Mouse (Mus musculus) cerebellum, adult 2 months (tissue): Measurements from ENCODE around the gene Prrc2b. TPM values are rescaled to one million over a fixed set of nuclear protein-coding genes. Genes with fewer than 3 reads are reported as not detected.
A peak's percentile ranks its signal among the peaks of the same experiment; 100 is the strongest.

ENCODE experiments used
- DNase-seq, 2 experiments: peaks; one replicate each; pipeline ENCODE4 v3.0.0; 2021
- H3K27ac ChIP-seq: fragments of 200-500 bp; 2 replicates; pipeline ENCODE4 v1.5.1; 2012; ENCODE audit warnings: low read length, control low read depth, inconsistent platforms; ENCODE audit not compliant: insufficient read depth
- H3K27me3 ChIP-seq: fragments of 200-500 bp; 2 replicates; pipeline ENCODE4 v1.6.1; 2012; ENCODE audit warnings: inconsistent platforms, mild to moderate bottlenecking, low read length, moderate library complexity; ENCODE audit not compliant: control insufficient read depth, insufficient read depth
- H3K4me1 ChIP-seq: fragments of 200-500 bp; 2 replicates; pipeline ENCODE4 v1.6.1; 2011; ENCODE audit warnings: low read length; ENCODE audit not compliant: control insufficient read depth, insufficient read depth
- H3K4me3 ChIP-seq: fragments of 200-500 bp; replicated peaks from 2 replicates; pipeline ENCODE3; 2011; ENCODE audit warnings: mild to moderate bottlenecking, low read depth, low read length, control low read depth; ENCODE audit not compliant: insufficient read depth
- CTCF ChIP-seq: fragments of 200-500 bp; IDR thresholded peaks from 2 replicates; pipeline ENCODE4 v1.5.1; 2011; ENCODE audit warnings: low read depth, mild to moderate bottlenecking, control low read depth, low read length, moderate library complexity, borderline replicate concordance; ENCODE audit not compliant: insufficient read depth
- POLR2A ChIP-seq: fragments of 200-500 bp; IDR thresholded peaks from 2 replicates; pipeline ENCODE4 v1.6.1; 2011; ENCODE audit warnings: low read length, control low read depth, borderline replicate concordance; ENCODE audit not compliant: insufficient read depth
- WGBS: fragments of 180-500 bp; shearing (Covaris S2); methylation state at CpG from one replicate; pipeline ENCODE4 v1.1.7; 2018; 5-methylcytosine and 5-hydroxymethylcytosine counted together
- polyA plus RNA-seq: library from polyadenylated mRNA; depleted of rRNA; stranded (reverse); fragments of >200 nt; gene quantifications from 2 replicates; pipeline ENCODE4 v1.2.3, GENCODE M21; 2012

Gene Prrc2b
- polyA plus RNA-seq, 1 experiment, result 88.9 TPM

DNA sequence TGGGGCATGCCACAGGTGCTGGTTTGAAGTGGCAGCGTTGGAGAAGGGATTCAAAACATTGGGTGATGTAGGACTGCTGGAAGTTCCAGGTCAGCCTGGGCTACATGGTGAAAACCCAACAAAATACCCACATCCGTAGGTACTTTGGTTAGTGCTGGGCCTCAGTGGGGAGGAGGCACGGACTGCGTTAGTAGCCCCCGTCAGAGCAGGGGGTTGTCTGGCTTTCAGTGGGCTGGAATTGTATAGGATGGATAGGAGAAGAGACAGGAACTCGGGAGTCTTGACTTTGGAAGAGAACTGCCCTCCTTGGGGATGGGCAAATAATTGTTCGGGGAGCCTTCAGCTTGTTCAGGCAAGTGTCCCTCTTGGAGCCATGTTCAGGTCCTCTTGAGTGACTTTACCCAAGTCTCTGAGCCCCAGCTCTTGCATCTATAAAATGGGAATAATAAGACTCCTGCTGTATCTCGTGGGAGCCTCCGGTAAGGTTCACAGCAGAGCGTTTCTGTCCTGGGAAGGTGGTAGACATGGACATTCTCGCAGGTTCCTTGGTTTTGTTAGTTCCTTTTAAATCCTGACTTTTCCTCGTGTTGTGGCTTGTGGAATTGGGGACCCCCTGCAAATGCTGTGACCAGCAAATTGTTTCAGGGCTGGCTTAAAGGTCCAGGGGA is 1.6 kb downstream of the Prrc2b start:
- Histone ChIP-seq H3K4me3 (peak overlapping the region; percentile 80), H3K4me1 (peaks cover 23% of the 10 kb centered on the region), H3K27me3 (no peaks in the 10 kb centered on the region), H3K27ac (peak overlapping the region; percentile 95)
- WGBS, result 3% methylated on average over 12 of the region's 12 CpGs
- TF ChIP-seq POLR2A (no peak), CTCF (no peak)
- no peak for DNase-seq

DNA sequence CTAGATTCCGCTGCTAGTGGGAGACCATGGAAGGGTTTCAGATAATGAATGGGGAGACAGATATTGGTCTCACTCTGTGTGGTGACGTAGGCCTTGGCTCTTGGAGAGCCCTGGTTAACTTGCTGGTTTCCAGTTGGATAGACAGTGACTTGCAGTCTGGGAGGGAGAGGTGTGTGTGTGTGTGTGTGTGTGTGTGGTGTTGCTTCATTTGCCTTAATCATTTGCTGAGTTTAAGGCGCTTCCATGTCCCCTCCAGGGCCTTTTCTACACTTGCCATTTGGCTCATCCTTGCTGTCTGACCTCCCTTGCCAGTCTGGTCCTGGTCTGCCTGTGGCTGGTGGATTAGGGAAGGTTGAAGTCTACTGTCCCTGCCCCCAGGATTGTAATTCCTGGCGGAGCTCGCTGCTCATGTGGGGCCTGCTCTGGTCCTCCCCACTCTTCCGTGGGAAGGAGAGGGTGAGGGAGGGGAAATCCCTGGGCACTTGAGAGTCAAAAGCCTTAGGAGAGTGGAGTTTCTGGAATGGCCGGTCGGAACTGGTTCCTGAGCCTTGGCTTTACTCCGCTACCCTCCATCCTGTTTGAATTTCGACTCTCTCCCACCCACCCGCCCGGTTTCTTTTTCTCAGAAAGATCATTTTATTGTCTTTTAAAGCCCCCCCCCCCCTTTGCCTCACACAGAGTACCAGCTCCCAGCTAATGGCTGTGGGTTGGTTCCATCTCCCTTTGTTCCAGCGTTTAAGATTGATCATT is 2.3 kb downstream of the Prrc2b start:
- H3K27ac ChIP-seq, result peak overlapping the region; percentile 17; the same call in 1 of the 2 replicates
- H3K27me3 ChIP-seq, result no peaks in the 10 kb centered on the region
- H3K4me1 ChIP-seq, result peaks cover 23% of the 10 kb centered on the region
- DNase-seq, result peak in 1 of 2 experiments; percentile 52
- H3K4me3 ChIP-seq, result peak overlapping the region; percentile 80
- TF ChIP-seq POLR2A (no peak), CTCF (no peak)
- WGBS, result 9% methylated on average over 13 of the region's 13 CpGs

- Histone ChIP-seq H3K4me1 (peaks cover 28% of the 10 kb centered on the region), H3K27ac (no peak overlapping the region), H3K27me3 (no peaks in the 10 kb centered on the region), H3K4me3 (no peak overlapping the region)
- DNase-seq, result no peak
- no peak for TF ChIP-seq POLR2A
- no peak for TF ChIP-seq CTCF
- 12% methylated on average over 4 of the region's 4 CpGs for WGBS
Observed at GRCm38 (mm10) chr2:32153791-32154119, 2.9 kb downstream of the Prrc2b start.

DNA sequence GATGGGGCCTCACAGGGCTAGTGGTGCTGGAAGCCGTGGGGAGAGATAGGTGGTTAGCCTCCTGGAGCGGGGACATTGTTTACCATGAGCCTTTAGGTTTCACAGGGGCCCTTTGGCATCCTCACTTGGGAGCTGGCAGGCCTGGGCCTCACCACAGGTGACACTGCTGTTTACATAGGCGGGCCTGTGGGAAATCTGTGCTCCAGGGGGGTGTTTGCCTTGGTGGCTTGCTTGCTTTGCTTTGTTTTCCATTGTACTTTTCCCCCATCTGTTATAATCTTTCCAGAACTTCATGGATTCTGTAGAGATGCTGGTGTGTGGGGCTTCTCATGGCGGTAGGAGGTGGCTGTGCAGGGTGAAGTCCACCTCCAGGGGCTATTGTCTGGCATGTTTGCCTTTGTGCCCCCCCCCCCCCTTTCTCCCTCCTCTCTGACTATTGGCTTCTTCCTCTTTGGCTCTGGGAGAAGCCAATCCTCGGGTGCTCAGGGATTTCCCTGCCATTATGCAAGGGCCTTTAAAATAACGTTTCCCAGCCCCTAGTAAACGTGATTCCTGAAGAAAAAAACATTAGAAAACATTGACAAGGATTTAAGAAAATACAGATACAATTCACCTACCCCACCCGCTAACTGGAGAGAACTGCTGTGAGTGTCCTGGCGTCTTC is 3.6 kb downstream of the Prrc2b start:
- H3K4me3 ChIP-seq, result peak overlapping the region; percentile 20
- WGBS, result 19% methylated on average over 9 of the region's 9 CpGs
- no peak for DNase-seq
- peaks cover 30% of the 10 kb centered on the region for H3K4me1 ChIP-seq
- peak overlapping the region; percentile 65 for H3K27ac ChIP-seq
- TF ChIP-seq CTCF, result no peak
- no peak for TF ChIP-seq POLR2A
- no peaks in the 10 kb centered on the region for H3K27me3 ChIP-seq

DNA sequence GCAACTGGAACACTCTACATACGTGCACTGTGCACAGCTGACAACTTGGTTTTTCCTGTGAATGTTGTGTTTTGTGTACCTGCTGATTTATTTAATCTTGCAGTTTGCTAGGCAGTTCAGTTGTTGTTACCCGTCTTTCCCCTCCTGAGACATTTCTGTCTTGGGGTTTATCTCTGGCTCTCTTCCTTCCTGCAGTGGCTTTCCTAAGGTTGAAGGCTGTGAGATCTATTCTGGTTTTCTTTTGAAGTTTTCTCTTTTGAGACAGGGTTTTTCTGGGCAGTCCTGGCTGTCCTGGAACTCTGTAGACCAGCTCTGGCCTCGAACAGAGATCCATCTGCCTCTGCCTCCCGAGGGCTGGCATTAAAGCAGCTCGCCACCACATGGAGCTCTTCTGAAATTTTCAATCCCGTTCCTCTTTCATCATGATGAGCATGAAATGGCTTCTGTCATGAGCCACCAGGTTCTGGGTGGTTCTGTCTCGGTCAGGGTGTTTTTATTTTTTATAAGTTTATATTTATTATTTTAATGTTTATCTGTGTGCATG is 4.2 kb downstream of the Prrc2b start:
- WGBS, result 24% methylated on average over 7 of the region's 7 CpGs
- Histone ChIP-seq H3K4me3 (no peak overlapping the region), H3K4me1 (peaks cover 34% of the 10 kb centered on the region), H3K27me3 (no peaks in the 10 kb centered on the region), H3K27ac (no peak overlapping the region)
- no peak for TF ChIP-seq CTCF
- peak in 1 of 2 experiments; percentile 40 for DNase-seq

DNA sequence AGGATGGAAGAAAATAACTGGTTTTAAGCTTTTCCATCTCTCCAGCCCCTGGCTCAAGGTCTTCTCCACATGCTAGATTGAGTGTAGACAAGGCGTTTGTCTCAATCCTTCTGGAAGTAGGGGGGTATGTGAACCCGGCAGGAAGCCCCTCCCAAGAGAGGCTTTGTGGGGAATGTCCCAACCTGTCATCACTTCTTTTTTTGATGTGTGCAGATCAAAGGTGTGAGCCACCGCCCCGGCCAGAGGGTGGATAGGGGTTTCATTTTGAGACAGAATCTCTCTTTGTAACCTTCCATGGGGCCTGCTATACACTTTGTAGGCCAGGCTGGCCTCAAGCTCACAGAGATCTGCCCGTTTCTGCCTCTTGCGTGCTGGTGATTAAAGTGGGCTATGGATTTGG is 4.7 kb downstream of the Prrc2b start:
- Histone ChIP-seq H3K4me1 (peaks cover 40% of the 10 kb centered on the region), H3K27ac (no peak overlapping the region), H3K4me3 (no peak overlapping the region), H3K27me3 (no peaks in the 10 kb centered on the region)
- no peak for DNase-seq
- TF ChIP-seq POLR2A (no peak), CTCF (no peak)
- WGBS, result 46% methylated on average over 6 of the region's 6 CpGs

DNA sequence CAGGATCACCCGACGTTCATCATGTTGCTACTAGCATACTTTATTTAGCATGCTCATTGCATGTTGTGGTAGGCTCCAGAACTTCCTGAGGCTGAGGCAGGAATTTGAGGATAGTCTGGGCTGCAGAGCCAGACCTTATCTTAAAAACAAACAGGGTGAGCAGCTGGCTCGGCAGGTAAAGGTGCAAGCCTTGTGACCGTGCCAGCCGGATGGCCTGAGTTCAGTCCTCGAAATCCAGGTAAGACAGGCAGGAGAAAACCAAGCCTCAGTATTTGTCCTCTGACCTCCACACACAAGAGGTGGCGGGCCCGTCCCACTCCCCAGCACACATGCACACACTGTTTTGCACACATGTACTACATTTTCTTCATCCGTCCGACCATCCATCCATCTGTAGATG is 5.8 kb downstream of the Prrc2b start:
- DNase-seq, result no peak
- 34% methylated on average over 10 of the region's 10 CpGs for WGBS
- peaks cover 41% of the 10 kb centered on the region for H3K4me1 ChIP-seq
- no peaks in the 10 kb centered on the region for H3K27me3 ChIP-seq
- H3K4me3 ChIP-seq, result no peak overlapping the region
- TF ChIP-seq POLR2A (no peak), CTCF (no peak)
- H3K27ac ChIP-seq, result no peak overlapping the region
